Comparison of ENCODE assay signal across 13 mouse cellular contexts in genomic region chr17:90773233-90773632, GRCm38 (mm10).
DNase-seq lines count a peak whose midpoint lies in the region; TF ChIP-seq lines count a peak whose summit lies in the region.
"Had no signal": no experiment of that assay in that cellular context is flagged by ENCODE, and none has a peak within 500 bp of the region (broad histone marks: within the 10 kb centered on the region; RNA-seq: fewer than 3 reads in every experiment).

No protein-coding gene starts in this region.

- H3K27ac ChIP-seq in cortical plate, adult 2 months (ENCODE audit: insufficient read depth, low read length), result no peak overlapping the region

- TF ChIP-seq POLR2A in cortical plate, adult 2 months (IDR thresholded peaks at IDR 0.05; ENCODE audit: extremely low read depth, insufficient read depth, low read length), result no peak

- TF ChIP-seq CTCF in cortical plate, adult 2 months (IDR thresholded peaks at IDR 0.05; ENCODE audit: extremely low read depth, insufficient read depth, low read length), result peak; percentile 12; the same call in 1 of the 2 replicates

- no peaks in the 10 kb centered on the region; the same call in 1 of the 2 replicates for H3K4me1 ChIP-seq in cortical plate, adult 2 months (ENCODE audit: control insufficient read depth, insufficient read depth, low read length)

- DNase-seq in cerebellum, postnatal 10 days, result peak; percentile 22 to 39
- DNase-seq in cerebellum, adult 9-11 months, result no peak
- peak; percentile 4 for DNase-seq in kidney, postnatal 14 days
- DNase-seq in kidney, adult 11 months, result no peak
- DNase-seq in 416B (ENCODE audit: low read depth), result peak; percentile 54
- no peak for DNase-seq in right cerebral cortex, postnatal 10 days (ENCODE audit: low spot score in 2 of 2)
- DNase-seq in right cerebral cortex, postnatal 25 days, result no peak
- DNase-seq: adrenal gland, adult 8-10 months; cerebellum, adult 11-12 months; forebrain, postnatal 0 days; heart, postnatal 10 days; lung, adult 18-20 months had no signal

- no peak overlapping the region for H3K4me3 ChIP-seq in cortical plate, adult 2 months (ENCODE audit: insufficient read depth, low read length)

Comparison
In these comparisons a context has a peak if more than half of its experiments do, and no peak if none do; other contexts are left out.
1. DNase-seq: peak in cerebellum, postnatal 10 days (2 of 2), kidney, postnatal 14 days (single experiment) and 416B (single experiment); none in cerebellum, adult 9-11 months (single experiment), kidney, adult 11 months (single experiment), right cerebral cortex, postnatal 10 days (0 of 2) and right cerebral cortex, postnatal 25 days (single experiment).